ENCODE assay signal across 24 mouse cellular contexts in genomic region chr19:28522289-28522688, GRCm38 (mm10).
DNase-seq lines count a peak whose midpoint lies in the region; ATAC-seq and TF ChIP-seq lines count a peak whose summit lies in the region.
"Had no signal": no experiment of that assay in that cellular context is flagged by ENCODE, and none has a peak within 500 bp of the region (broad histone marks: within the 10 kb centered on the region; RNA-seq: fewer than 3 reads in every experiment).

No protein-coding gene starts in this region.

- H3K9me3 ChIP-seq in kidney, embryonic 16.5 days (ENCODE audit: low read length): no peaks in the 10 kb centered on the region
- no peaks in the 10 kb centered on the region for H3K9me3 ChIP-seq in kidney, embryonic 14.5 days (ENCODE audit: control insufficient read depth, low read length)
- no peaks in the 10 kb centered on the region for H3K9me3 ChIP-seq in midbrain, embryonic 10.5 days (replicated peaks)
- H3K9me3 ChIP-seq: embryonic facial prominence, embryonic 13.5 days; embryonic facial prominence, embryonic 15.5 days; forebrain, embryonic 13.5 days; forebrain, embryonic 15.5 days; G1E had no signal

- DNase-seq in kidney, adult 2 months: peak; percentile 53
- no peak for DNase-seq in kidney, adult 8-10 months
- no peak for DNase-seq in midbrain, embryonic 10.5 days (ENCODE audit: low spot score)
- DNase-seq: adrenal gland, adult 2 months; adrenal gland, postnatal 10 days; adrenal gland, postnatal 25 days; B cell, adult 2 months; cerebellum, adult 11 months; cerebellum, adult 18-20 months; cerebellum, adult 8-10 months; cerebellum, adult 9-11 months; cerebellum, postnatal 14 days; cerebellum, postnatal 36 days; embryo, embryonic 11 days; forebrain, postnatal 0 days had no signal

- ATAC-seq in kidney, embryonic 16.5 days (ENCODE audit: low FRiP score, low TSS enrichment): 0 out of 2 replicates have a peak, but pooled peaks have one; percentile 37
- ATAC-seq in kidney, embryonic 14.5 days (ENCODE audit: low FRiP score, low TSS enrichment): no peak
- ATAC-seq: CD4-positive, CD25-positive, alpha-beta regulatory T cell, adult 4 months; forebrain, embryonic 13.5 days; forebrain, embryonic 15.5 days; forebrain, postnatal 0 days had no signal

- WGBS in kidney, adult 2 months: 26% methylated on average over 3 of the region's 3 CpGs
- 62% methylated on average over 3 of the region's 3 CpGs for WGBS in kidney, embryonic 16.5 days
- 52% methylated on average over 3 of the region's 3 CpGs for WGBS in kidney, embryonic 14.5 days
- 91% methylated on average over 3 of the region's 3 CpGs for WGBS in midbrain, embryonic 10.5 days

- no peak overlapping the region for H3K4me3 ChIP-seq in kidney, adult 2 months (ENCODE audit: insufficient read depth, low read depth, low read length)
- no peak overlapping the region for H3K4me3 ChIP-seq in kidney, embryonic 16.5 days (ENCODE audit: low read length)
- H3K4me3 ChIP-seq in kidney, embryonic 14.5 days (ENCODE audit: low read length): no peak overlapping the region
- no peak overlapping the region for H3K4me3 ChIP-seq in embryonic fibroblast, embryonic 13.5 days (ENCODE audit: insufficient read depth, low read length)
- H3K4me3 ChIP-seq in midbrain, embryonic 10.5 days: no peak overlapping the region
- H3K4me3 ChIP-seq: embryonic facial prominence, embryonic 13.5 days; embryonic facial prominence, embryonic 15.5 days; forebrain, embryonic 13.5 days; forebrain, embryonic 15.5 days had no signal

- no peaks in the 10 kb centered on the region for H3K27me3 ChIP-seq in kidney, adult 2 months (replicated peaks; ENCODE audit: control insufficient read depth, insufficient read depth, low read length)
- H3K27me3 ChIP-seq in kidney, embryonic 16.5 days (ENCODE audit: insufficient read depth, low read length): no peaks in the 10 kb centered on the region
- no peaks in the 10 kb centered on the region for H3K27me3 ChIP-seq in kidney, embryonic 14.5 days (ENCODE audit: control insufficient read depth, insufficient read depth, low read length)
- H3K27me3 ChIP-seq in midbrain, embryonic 10.5 days (ENCODE audit: low read depth, poor library complexity, severe bottlenecking): no peaks in the 10 kb centered on the region
- H3K27me3 ChIP-seq: embryonic facial prominence, embryonic 15.5 days; forebrain, embryonic 13.5 days; forebrain, embryonic 15.5 days had no signal

- H3K9ac ChIP-seq in kidney, embryonic 16.5 days (replicated peaks; ENCODE audit: low read length): no peak overlapping the region
- H3K9ac ChIP-seq in kidney, embryonic 14.5 days (ENCODE audit: low read depth, low read length): no peak overlapping the region
- H3K9ac ChIP-seq: embryonic facial prominence, embryonic 13.5 days; embryonic facial prominence, embryonic 15.5 days; forebrain, embryonic 13.5 days; forebrain, embryonic 15.5 days; forebrain, postnatal 0 days had no signal

- no peak for TF ChIP-seq POLR2A in kidney, adult 2 months (IDR thresholded peaks at IDR 0.05; ENCODE audit: low read depth, low read length)
- TF ChIP-seq POLR2A in embryonic fibroblast, embryonic 13.5 days (IDR thresholded peaks at IDR 0.05; ENCODE audit: low read depth, low read length): no peak

- no peaks in the 10 kb centered on the region for H3K36me3 ChIP-seq in kidney, adult 2 months (ENCODE audit: control insufficient read depth, insufficient read depth, low read length)
- no peaks in the 10 kb centered on the region for H3K36me3 ChIP-seq in kidney, embryonic 16.5 days (ENCODE audit: insufficient read depth, low read length)
- no peaks in the 10 kb centered on the region for H3K36me3 ChIP-seq in kidney, embryonic 14.5 days (ENCODE audit: control insufficient read depth, insufficient read depth, low read length)
- H3K36me3 ChIP-seq in midbrain, embryonic 10.5 days: no peaks in the 10 kb centered on the region
- H3K36me3 ChIP-seq: embryonic facial prominence, embryonic 13.5 days; embryonic facial prominence, embryonic 15.5 days; forebrain, embryonic 15.5 days; G1E had no signal

- no peak overlapping the region for H3K4me2 ChIP-seq in kidney, embryonic 16.5 days (replicated peaks; ENCODE audit: low read depth, low read length)
- H3K4me2 ChIP-seq in kidney, embryonic 14.5 days (replicated peaks; ENCODE audit: low read depth, low read length): no peak overlapping the region
- H3K4me2 ChIP-seq: embryonic facial prominence, embryonic 13.5 days; embryonic facial prominence, embryonic 15.5 days; forebrain, embryonic 13.5 days; forebrain, embryonic 15.5 days had no signal

- peak overlapping the region; percentile 87 for H3K27ac ChIP-seq in kidney, adult 2 months (ENCODE audit: insufficient read depth, low read depth, low read length)
- no peak overlapping the region for H3K27ac ChIP-seq in kidney, embryonic 16.5 days (ENCODE audit: low read length)
- no peak overlapping the region for H3K27ac ChIP-seq in kidney, embryonic 14.5 days (ENCODE audit: low read depth, low read length)
- H3K27ac ChIP-seq in embryonic fibroblast, embryonic 13.5 days (ENCODE audit: insufficient read depth, low read length): 0 out of 2 replicates have a peak overlapping the region, but pooled peaks have one; percentile 8
- H3K27ac ChIP-seq in midbrain, embryonic 10.5 days (replicated peaks): no peak overlapping the region
- H3K27ac ChIP-seq: embryonic facial prominence, embryonic 13.5 days; embryonic facial prominence, embryonic 15.5 days; forebrain, embryonic 13.5 days; forebrain, embryonic 15.5 days had no signal

- H3K4me1 ChIP-seq in kidney, adult 2 months (ENCODE audit: control insufficient read depth, insufficient read depth, low read length): peaks cover 41% of the 10 kb centered on the region
- peaks cover 39% of the 10 kb centered on the region for H3K4me1 ChIP-seq in kidney, embryonic 16.5 days (ENCODE audit: insufficient read depth, low read length)
- H3K4me1 ChIP-seq in kidney, embryonic 14.5 days (ENCODE audit: control insufficient read depth, insufficient read depth, low read length): peaks cover 13% of the 10 kb centered on the region; the same call in 1 of the 2 replicates
- H3K4me1 ChIP-seq in embryonic fibroblast, embryonic 13.5 days (ENCODE audit: control insufficient read depth, insufficient read depth, low read length): peaks cover 2% of the 10 kb centered on the region; the same call in 1 of the 2 replicates
- peaks cover 18% of the 10 kb centered on the region for H3K4me1 ChIP-seq in midbrain, embryonic 10.5 days
- H3K4me1 ChIP-seq: forebrain, embryonic 15.5 days had no signal

- no peak for TF ChIP-seq CTCF in kidney, adult 2 months (conservative IDR thresholded peaks at IDR 0.05; ENCODE audit: insufficient read depth, insufficient read length, low read depth, low read length)
- TF ChIP-seq CTCF in embryonic fibroblast, embryonic 13.5 days (IDR thresholded peaks at IDR 0.05; ENCODE audit: borderline replicate concordance, insufficient read depth, low read length): no peak

Comparison
In these comparisons a context has a peak if more than half of its experiments do, and no peak if none do; other contexts are left out.
1. H3K27ac ChIP-seq: peak in kidney, adult 2 months (single experiment) and embryonic fibroblast, embryonic 13.5 days (single experiment); none in kidney, embryonic 16.5 days (single experiment), kidney, embryonic 14.5 days (single experiment) and midbrain, embryonic 10.5 days (single experiment).